Mouse (Mus musculus) E14TG2a.4 (cell line): Measurements from ENCODE around the gene Hjurp.

ENCODE experiments used
- CTCF ChIP-seq: conservative IDR thresholded peaks from 2 replicates; pipeline ENCODE4 v1.5.1; 2014; ENCODE audit warnings: low read length
- NANOG ChIP-seq: IDR thresholded peaks from 2 replicates; pipeline ENCODE4 v1.6.1; 2014; ENCODE audit warnings: borderline replicate concordance, low read length, mixed read lengths
- POU5F1 ChIP-seq: IDR thresholded peaks from 2 replicates; pipeline ENCODE4 v1.6.1; 2014; ENCODE audit warnings: low read length, borderline replicate concordance

- TF ChIP-seq CTCF = 0 out of 2 replicates have a peak, but pooled peaks have one; percentile 3
- no peak for TF ChIP-seq NANOG
- no peak for TF ChIP-seq POU5F1
These were observed 532 bp upstream of the Hjurp start for GRCm38 (mm10) chr1:88277818-88278511.
